Mouse (Mus musculus) forebrain, embryonic 16.5 days (tissue): ENCODE data around the gene Gm44965. TPM values are rescaled to one million over a fixed set of nuclear protein-coding genes. Genes with fewer than 3 reads are reported as not detected.

ENCODE experiments used
- ATAC-seq: fragments of 200-750 bp; cut with Nextera tagmentation; 2 replicates; pipeline ENCODE4 v1.8.0; 2017; ENCODE audit warnings: mild to moderate bottlenecking, moderate library complexity
- H3K27ac ChIP-seq: fragments of 300-500 bp; sonication (generic); 2 replicates; pipeline ENCODE4 v1.5.1; 2014; ENCODE audit warnings: low read length, control low read depth
- H3K27me3 ChIP-seq: fragments of 300-500 bp; sonication (generic); replicated peaks from 2 replicates; pipeline ENCODE4 v1.6.1; 2014; ENCODE audit warnings: low read length; ENCODE audit not compliant: control insufficient read depth, insufficient read depth
- H3K36me3 ChIP-seq: fragments of 300-500 bp; sonication (generic); 2 replicates; pipeline ENCODE4 v1.6.1; 2014; ENCODE audit not compliant: control insufficient read depth, insufficient read depth
- H3K4me1 ChIP-seq: fragments of 300-500 bp; sonication (generic); replicated peaks from 2 replicates; pipeline ENCODE4 v1.6.1; 2014; ENCODE audit warnings: low read length; ENCODE audit not compliant: control insufficient read depth, insufficient read depth
- H3K4me2 ChIP-seq: fragments of 300-500 bp; sonication (generic); 2 replicates; pipeline ENCODE4 v1.6.1; 2014; ENCODE audit warnings: mild to moderate bottlenecking, low read length, control low read depth
- H3K4me3 ChIP-seq: fragments of 300-500 bp; sonication (generic); replicated peaks from 2 replicates; pipeline ENCODE4 v1.5.1; 2014; ENCODE audit warnings: mild to moderate bottlenecking, low read length, control low read depth
- H3K9ac ChIP-seq: fragments of 300-500 bp; sonication (generic); replicated peaks from 2 replicates; pipeline ENCODE4 v1.6.1; 2014; ENCODE audit warnings: low read depth, low read length, control low read depth
- H3K9me3 ChIP-seq: fragments of 300-500 bp; sonication (generic); 2 replicates; pipeline ENCODE4 v1.6.1; 2016; ENCODE audit warnings: low read length; ENCODE audit not compliant: control insufficient read depth
- WGBS: fragments of 180-500 bp; shearing (Covaris S2); extraction: QIAGEN DNeasy Blood & Tissue Kit; methylation state at CpG from one replicate; pipeline ENCODE4 v1.1.7; 2014; 5-methylcytosine and 5-hydroxymethylcytosine counted together
- polyA plus RNA-seq: library from polyadenylated mRNA; unstranded; fragments of >200 nt; fragmentation: Nextera tagmentation; extraction: Ambion mirVana; gene quantifications from 2 replicates; pipeline ENCODE4 v1.2.1, GENCODE M21; 2015

Gm44965 gene
- polyA plus RNA-seq, 1 experiment from 2014 or later: not detected

DNA sequence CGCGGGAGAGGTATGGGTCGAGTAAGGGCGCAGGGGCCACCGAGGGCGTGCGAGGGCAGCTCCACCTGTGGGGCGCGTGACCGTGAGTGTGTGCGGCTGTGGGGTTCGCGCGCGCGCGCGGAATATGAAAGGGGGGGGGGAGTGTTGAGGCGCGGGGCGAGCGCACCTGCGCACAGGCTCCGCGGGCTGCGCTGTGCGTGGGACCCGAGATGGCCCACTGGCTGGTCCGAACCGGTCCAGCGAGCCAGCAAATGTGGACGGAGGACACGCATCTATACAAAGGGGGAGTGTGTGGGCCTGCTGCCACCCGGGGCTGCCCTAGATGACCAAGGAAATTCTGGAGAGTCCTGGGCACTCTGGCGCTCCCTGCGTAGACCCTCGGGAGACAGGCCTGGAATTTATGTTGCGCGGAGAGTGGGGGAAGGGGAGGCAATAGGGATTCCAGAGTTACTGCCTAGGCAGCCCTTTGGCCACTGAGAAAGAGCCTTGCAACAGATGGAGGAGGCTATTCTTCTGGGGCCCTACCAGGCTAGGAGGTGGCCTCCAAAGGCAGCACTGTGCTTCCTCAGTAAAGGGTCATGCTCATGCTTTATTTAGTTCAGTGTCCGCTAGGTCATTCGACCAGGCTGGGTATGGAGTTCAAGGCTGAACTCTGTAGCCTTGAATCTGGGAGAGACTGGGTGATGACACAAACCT lies 450 bp downstream of the Gm44965 start:
- Histone ChIP-seq H3K4me3 (peak overlapping the region; percentile 68), H3K36me3 (peaks cover 24% of the 10 kb centered on the region), H3K4me1 (peaks cover 16% of the 10 kb centered on the region), H3K27me3 (no peaks in the 10 kb centered on the region), H3K9me3 (peaks cover 19% of the 10 kb centered on the region), H3K27ac (peak overlapping the region; percentile 79), H3K4me2 (peak overlapping the region; percentile 88), H3K9ac (peak overlapping the region; percentile 82)
- ATAC-seq: peak; percentile 69
- WGBS: under 1% methylated on average over 37 of the region's 41 CpGs

DNA sequence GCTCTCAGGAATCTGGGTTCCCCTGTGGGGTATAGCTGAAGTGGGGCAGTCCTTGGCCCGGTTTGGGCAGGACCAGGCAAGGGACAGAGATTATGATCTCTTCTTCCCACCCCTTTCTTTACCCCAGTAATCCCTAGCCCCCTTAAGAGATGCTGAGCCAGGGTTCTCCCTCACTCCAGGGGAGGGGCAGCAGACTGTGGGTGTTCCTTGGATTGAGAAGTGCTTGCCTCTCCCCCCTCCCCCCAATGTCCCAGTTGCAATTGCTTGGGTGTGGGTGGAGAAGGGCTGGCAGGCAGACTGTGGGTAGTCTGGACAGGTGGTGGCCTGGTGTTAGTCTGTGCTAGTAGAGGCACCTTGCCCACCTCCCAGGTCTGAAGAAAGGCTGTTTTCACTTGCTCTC lies 1.5 kb downstream of the Gm44965 start:
- H3K27ac ChIP-seq: no peak overlapping the region
- no peaks in the 10 kb centered on the region for H3K27me3 ChIP-seq
- no peak for ATAC-seq
- H3K4me1 ChIP-seq: peaks cover 16% of the 10 kb centered on the region
- H3K9ac ChIP-seq: no peak overlapping the region
- H3K36me3 ChIP-seq: peaks cover 24% of the 10 kb centered on the region
- H3K4me3 ChIP-seq: no peak overlapping the region; the same call in 1 of the 2 replicates
- H3K9me3 ChIP-seq: peaks cover 19% of the 10 kb centered on the region
- 47% methylated on average over 1 of the region's 1 CpGs for WGBS
- H3K4me2 ChIP-seq: peak overlapping the region; percentile 88

DNA sequence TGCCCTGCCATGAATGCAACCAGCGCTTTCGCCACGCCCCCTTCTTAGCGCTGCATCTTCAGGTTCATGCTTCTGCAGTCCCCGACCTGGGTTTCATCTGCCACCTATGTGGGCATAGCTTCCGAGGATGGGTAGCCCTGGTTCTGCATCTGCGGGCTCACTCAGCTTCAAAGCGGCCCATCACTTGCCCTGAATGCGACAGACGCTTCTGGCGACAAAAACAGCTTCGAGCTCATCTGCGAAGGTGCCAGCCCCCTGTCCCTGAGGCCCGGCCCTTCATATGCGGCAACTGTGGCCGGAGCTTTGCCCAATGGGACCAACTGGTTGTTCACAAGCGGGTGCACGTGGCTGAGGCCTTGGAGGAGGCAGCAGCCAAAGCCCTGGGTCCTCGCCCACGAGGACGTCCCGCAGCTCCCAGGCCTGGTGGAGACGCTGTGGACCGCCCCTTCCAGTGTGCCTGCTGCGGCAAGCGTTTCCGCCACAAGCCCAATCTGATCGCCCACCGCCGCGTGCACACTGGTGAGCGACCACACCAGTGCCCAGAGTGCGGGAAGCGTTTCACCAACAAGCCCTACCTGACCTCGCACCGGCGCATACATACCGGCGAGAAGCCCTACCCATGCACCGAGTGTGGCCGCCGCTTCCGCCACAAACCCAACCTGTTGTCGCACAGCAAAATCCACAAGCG lies 2.9 kb downstream of the Gm44965 start:
- Histone ChIP-seq H3K36me3 (peaks cover 24% of the 10 kb centered on the region), H3K4me1 (peaks cover 24% of the 10 kb centered on the region), H3K9ac (no peak overlapping the region), H3K9me3 (peaks cover 19% of the 10 kb centered on the region), H3K27ac (no peak overlapping the region), H3K4me2 (no peak overlapping the region), H3K4me3 (no peak overlapping the region), H3K27me3 (no peaks in the 10 kb centered on the region)
- WGBS: 96% methylated on average over 45 of the region's 45 CpGs
- ATAC-seq: no peak

DNA sequence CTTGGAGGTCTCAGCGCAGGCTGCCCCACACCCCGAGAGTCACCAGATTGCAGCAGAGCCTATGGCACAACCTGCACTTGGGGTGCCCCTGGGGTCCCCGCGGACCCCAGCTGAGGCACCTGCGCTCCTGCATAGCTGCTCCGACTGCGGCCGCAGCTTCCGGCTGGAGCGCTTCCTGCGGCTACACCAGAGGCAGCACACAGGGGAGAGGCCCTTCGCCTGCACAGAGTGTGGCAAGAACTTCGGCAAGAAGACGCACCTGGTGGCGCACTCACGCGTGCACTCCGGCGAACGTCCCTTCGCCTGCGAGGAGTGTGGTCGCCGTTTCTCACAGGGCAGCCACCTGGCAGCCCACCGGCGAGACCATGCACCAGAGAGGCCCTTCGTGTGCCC lies 3.5 kb downstream of the Gm44965 start:
- H3K27me3 ChIP-seq: no peaks in the 10 kb centered on the region
- 97% methylated on average over 27 of the region's 27 CpGs for WGBS
- peaks cover 24% of the 10 kb centered on the region for H3K36me3 ChIP-seq
- no peak overlapping the region for H3K9ac ChIP-seq
- peaks cover 24% of the 10 kb centered on the region for H3K4me1 ChIP-seq
- H3K4me3 ChIP-seq: no peak overlapping the region
- H3K9me3 ChIP-seq: peaks cover 19% of the 10 kb centered on the region
- H3K4me2 ChIP-seq: no peak overlapping the region
- ATAC-seq: no peak
- H3K27ac ChIP-seq: no peak overlapping the region

DNA sequence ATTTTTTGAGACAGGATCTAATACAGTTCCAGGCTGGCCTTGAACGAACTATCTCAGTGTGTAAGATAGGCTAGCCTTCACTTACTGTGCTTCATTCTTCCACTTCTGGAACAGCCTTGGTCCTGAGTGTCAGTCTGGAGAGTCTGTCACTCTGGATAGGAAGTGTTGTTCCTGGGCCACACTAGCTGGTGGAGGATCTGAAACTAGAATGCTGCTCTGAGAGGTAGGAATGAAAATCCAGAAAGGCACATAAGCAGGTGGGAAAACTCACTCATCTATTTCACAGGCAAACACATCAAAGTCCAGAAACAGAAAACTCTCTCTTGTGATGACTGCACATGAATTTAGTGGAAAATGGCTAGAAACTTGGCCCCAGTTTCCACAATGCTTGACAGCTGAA lies 6.9 kb downstream of the Gm44965 start:
- ATAC-seq: no peak
- 95% methylated on average over 1 of the region's 1 CpGs for WGBS
- Histone ChIP-seq H3K4me3 (no peak overlapping the region), H3K9ac (no peak overlapping the region), H3K36me3 (peaks cover 24% of the 10 kb centered on the region), H3K9me3 (peaks cover 19% of the 10 kb centered on the region), H3K4me1 (peaks cover 17% of the 10 kb centered on the region), H3K4me2 (no peak overlapping the region), H3K27ac (peak overlapping the region; percentile 88; the same call in 1 of the 2 replicates), H3K27me3 (no peaks in the 10 kb centered on the region)

DNA sequence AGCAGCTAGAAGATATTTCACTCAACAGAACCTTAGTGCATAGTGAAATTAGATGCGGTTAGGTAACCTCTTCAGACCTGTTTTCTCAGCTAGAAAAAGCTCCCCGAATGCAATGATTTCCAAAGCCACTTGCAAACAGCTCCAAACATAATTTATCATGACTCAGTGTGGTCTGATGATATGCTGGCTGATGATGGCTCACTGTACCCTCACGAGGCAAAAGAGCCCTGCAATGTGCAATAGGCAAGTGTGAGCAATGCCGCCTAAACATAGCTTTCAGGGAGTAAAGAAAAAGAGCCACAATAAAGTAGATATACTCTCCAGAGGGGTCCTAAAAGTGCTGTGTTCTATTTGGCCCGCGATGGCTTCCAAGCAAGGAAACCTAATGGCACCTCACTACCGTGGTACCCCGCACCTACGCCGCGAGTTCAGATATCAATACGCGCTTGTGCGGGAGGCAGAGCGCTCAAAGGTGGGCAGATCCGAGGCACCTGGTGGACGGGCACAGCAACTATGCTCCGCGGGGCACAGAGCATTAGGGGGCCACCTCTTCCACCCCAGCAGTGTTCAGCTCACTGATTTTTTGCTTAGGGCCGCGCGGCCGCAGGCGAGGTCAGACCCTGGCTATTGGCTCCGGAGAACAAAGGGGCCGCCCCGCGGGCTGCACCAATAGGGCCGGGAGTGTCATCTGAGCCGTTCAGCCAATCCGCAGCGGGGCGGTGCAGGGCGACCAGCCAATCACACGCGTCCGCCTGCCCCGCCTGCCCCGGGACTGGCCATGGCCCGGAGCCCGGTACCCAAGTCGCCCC lies 7.7 kb downstream of the Gm44965 start, which contains the start of gene Zfp775:
Gene Zfp775 (plus strand): TSS at position 793 of the 809 bp plus-strand sequence.
- Histone ChIP-seq H3K27ac (peak within 1 kb of the TSS; percentile 88), H3K9ac (peak within 1 kb of the TSS; percentile 88), H3K27me3 (no peaks in the 10 kb centered on the region), H3K9me3 (peaks cover 16% of the 10 kb centered on the region), H3K4me1 (peaks cover 17% of the 10 kb centered on the region), H3K36me3 (peaks cover 19% of the 10 kb centered on the region), H3K4me3 (peak within 1 kb of the TSS; percentile 83), H3K4me2 (peak within 1 kb of the TSS; percentile 67)
- peak; percentile 99 for ATAC-seq
- 4% methylated on average over 42 of the region's 42 CpGs for WGBS

DNA sequence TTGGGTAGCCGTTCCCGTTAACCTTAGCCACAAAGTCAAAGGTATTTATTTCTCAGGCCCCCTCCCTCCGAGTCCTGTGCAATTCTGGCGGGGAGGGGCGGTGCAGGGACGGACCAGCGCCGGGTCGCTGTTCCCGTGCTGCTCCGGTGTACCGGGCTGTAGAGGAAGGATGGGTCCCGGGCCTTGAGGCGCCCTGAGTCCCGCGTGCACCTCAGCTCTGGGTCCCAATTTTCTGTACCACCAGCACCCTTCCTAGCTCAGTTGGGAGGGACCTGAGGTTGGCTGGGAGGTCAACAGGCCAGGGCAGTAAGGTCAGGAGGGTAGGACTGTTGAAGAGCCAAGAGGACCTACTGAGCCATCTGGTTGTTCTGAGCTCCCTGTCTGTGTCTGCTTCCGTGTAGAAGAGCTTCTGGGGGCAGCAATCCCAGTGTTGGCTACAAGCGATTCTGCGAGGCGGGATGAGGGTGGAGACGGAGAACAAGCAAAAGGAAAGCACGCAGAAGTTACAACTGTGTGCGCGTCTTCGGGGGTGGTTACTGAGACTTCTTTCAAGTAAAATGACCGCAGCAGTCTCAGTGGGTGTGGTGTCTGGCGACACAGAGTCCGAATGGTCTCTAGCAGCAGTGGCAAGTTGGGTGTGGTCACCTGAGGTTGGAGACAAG lies 8.5 kb downstream of the Gm44965 start:
- Histone ChIP-seq H3K36me3 (peaks cover 11% of the 10 kb centered on the region), H3K4me3 (peak overlapping the region; percentile 83), H3K9me3 (peaks cover 8% of the 10 kb centered on the region), H3K9ac (peak overlapping the region; percentile 88), H3K27me3 (no peaks in the 10 kb centered on the region), H3K4me1 (peaks cover 17% of the 10 kb centered on the region), H3K4me2 (peak overlapping the region; percentile 67), H3K27ac (peak overlapping the region; percentile 81)
- ATAC-seq: peak; percentile 79
- WGBS: under 1% methylated on average over 28 of the region's 28 CpGs

DNA sequence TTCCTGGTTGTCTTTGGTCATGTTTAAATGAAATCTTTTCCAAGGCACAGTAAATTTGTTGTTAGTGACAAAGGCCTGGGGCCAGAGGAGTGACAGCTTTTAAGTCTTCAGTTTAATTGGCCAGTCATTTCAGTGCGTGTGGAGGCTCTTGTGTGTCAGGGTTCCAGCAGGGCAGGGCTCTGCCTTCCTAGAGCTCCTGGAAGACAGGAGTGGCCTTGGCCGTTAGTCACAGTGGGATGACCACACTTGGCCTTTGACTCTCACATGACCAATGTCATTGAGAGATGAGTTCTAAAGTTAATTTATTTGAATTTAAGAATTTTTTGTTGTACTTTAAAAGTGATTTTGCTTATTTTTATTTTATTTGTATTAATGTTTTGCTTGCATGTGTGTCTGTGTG lies 14.4 kb downstream of the Gm44965 start:
- 52% methylated on average over 2 of the region's 2 CpGs for WGBS

More for the DNA sequence above, 14.4 kb downstream of the Gm44965 start:
- ATAC-seq: no peak
- Histone ChIP-seq H3K4me2 (no peak overlapping the region), H3K4me3 (no peak overlapping the region), H3K4me1 (peaks cover 1% of the 10 kb centered on the region; the same call in 1 of the 2 replicates), H3K27me3 (no peaks in the 10 kb centered on the region), H3K9ac (no peak overlapping the region), H3K27ac (no peak overlapping the region), H3K36me3 (no peaks in the 10 kb centered on the region), H3K9me3 (no peaks in the 10 kb centered on the region)
